Mouse (Mus musculus) heart, postnatal 36 days (tissue): ENCODE measurements around the gene Wdhd1. TPM values are rescaled to one million over a fixed set of nuclear protein-coding genes. Genes with fewer than 3 reads are reported as not detected.

ENCODE experiments used
- total RNA-seq, 2 experiments: library from RNA; stranded (reverse); gene quantifications; 2 replicates each; pipeline ENCODE4 v1.2.3; 2021

Wdhd1 gene
- total RNA-seq, 2 experiments from 2014 or later, result 1.00 to 1.0 TPM

Other genes starting within 250 kb of the Wdhd1 start
- gene Gch1, start 87.4 kb downstream of the Wdhd1 start, total RNA-seq, result 1 to 10 TPM; 5.4 to 5.9 TPM
- gene Socs4, start 74 bp upstream of the Wdhd1 start, total RNA-seq, result 10 to 100 TPM; 13.9 to 14.3 TPM
- gene Mapk1ip1l, start 21.4 kb upstream of the Wdhd1 start, total RNA-seq, result 10 to 100 TPM; 28.1 to 28.2 TPM
- 1 to 10 TPM; 3.8 to 5.0 TPM for gene Lgals3, start 90.9 kb upstream of the Wdhd1 start, total RNA-seq
- under 1 TPM; 0.86 to 0.87 TPM for gene Dlgap5, start 141.6 kb upstream of the Wdhd1 start, total RNA-seq
- 10 to 100 TPM; 11.4 to 14.0 TPM for gene Fbxo34, start 173.6 kb upstream of the Wdhd1 start, total RNA-seq